Mouse (Mus musculus) layer of hippocampus, adult 9-10 months (tissue): ENCODE measurements around the gene Nbdy.

Experiments
- DNase-seq: peaks from one replicate; pipeline ENCODE4 v3.0.0; 2022; ENCODE audit warnings: low spot score

The Nbdy gene

GRCm38 (mm10) chrX:153723110-153723916 is at the start of gene Nbdy:
TSS of gene Nbdy (plus strand) at chrX:153723590.
- peak; percentile 8 for DNase-seq

DNA sequence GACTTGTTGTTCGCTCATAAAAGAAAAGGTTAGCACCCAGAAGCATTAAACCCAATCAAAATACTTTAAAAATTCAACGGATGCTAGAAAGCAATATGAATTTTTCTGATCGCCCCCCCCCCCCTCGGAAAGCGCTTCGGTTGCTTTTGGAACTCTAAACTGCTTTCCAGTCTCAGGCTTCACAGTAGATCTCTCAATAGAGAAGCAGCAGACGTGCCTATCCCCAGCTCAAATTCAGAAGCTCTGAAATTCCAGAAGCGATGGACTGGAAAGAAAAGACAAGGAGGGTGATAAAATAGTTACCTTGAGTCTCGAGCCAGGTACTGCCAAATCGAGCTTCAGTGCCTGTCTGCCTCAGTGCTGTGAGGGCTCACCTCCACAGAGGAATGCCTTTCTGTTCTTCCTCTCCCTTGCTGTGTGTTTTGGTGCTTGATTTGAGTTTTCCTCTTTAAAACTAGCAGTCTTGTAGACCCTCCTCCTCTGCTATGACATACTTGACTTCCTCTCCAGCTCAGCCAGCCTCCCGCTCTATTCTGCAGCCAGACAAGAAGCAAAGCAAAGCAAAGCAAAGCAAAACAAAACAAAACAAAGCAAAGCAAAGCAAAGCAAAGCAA is 27.5 kb upstream of the Nbdy start, which contains the start of gene Kctd12b:
Gene Kctd12b, minus strand, starts transcription at position 610 of the 614 bp plus-strand sequence.
- DNase-seq: no peak

GRCm38 (mm10) chrX:153700463-153700862 is 22.9 kb upstream of the Nbdy start:
- DNase-seq: no peak

- no peak for DNase-seq
Measured at GRCm38 (mm10) chrX:153707735-153708134, 15.7 kb upstream of the Nbdy start.

DNA sequence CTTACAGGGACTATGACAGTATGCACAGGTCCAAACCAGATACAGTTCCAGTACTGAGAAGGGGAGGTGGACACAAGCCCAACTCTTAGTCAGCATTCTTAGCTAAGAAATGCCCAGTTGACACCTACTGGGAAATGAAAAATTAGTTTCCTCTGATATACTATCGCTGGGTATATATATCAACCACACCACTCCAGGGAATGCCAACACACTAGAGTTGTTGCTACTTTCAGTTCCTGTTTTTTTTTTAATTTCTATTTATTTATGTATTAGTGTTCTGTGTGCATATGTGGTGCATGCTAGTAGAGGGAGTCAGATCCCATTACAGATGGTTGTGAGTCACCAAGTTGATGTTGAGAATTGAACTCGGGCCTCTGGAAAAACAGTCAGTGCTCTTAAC is 6.7 kb upstream of the Nbdy start:
- DNase-seq: no peak

DNA sequence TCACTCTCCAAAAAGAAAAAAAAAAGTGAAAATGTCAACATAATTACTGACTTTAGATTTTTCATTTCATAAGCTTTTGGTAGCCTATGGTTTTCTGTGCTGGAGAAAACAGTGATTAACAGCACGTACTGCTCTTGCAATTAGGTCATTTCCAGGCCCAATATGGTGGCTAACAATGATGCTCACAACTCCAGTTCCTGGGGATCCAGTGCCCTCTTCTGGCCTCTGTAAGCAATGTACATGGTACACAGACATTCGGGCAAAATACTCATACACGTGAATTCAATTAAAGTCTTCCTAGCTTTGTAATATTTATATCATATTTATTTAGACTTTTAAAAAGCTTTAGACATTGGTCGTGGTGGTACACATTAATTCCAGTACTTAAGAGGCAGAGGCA is 3.8 kb upstream of the Nbdy start:
- DNase-seq: no peak

DNA sequence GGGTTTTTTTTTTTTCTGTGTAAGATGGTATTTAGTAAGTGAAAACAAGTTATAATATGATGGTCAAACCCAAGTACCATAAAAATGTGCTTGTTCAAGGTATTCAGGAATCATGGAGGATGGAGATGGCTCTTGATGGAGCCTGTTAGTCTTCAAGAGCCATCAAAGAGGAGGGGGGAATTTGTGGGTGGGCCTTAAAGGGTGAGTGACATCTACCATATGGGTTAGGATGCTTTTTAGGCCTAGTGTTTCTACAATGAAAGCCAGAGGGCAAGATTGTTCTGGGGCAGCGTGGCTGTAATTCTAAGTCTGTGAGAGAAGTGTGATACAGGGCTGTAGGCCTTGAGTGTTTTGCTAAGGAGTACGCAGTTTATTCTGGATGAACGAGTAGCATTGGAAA is 1.0 kb downstream of the Nbdy start:
- no peak for DNase-seq

DNA sequence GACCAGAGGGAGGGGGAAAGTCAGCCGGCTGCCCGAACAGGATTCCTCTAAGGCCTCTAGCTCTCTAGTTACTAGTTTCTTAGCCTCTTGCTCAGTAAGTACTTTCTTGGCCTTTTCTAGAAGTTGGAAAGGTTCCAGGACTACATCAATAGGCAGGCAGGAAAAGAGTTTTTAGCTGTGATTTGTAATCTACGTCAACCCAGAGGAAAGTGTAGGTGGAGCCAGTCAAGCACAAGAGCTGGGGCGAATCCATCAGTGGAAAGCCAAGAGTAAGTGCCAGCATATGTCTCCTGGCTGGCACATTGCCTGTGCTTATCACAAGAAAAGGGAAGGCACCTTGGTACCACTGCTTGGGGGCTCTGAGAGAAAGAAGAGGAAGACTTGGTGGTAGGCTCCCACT is 12.3 kb downstream of the Nbdy start:
- DNase-seq: no peak

- DNase-seq: no peak
Measured at GRCm38 (mm10) chrX:153742493-153742892, 19.1 kb downstream of the Nbdy start.

- no peak for DNase-seq
Measured at GRCm38 (mm10) chrX:153749230-153749629, 25.8 kb downstream of the Nbdy start.
